Mouse (Mus musculus): ENCODE measurements around the gene Cnr2. TPM values are rescaled to one million over a fixed set of nuclear protein-coding genes. Genes with fewer than 3 reads are reported as not detected.

Cnr2 gene
- polyA plus RNA-seq, 2 experiments: 0.70 to 0.94 TPM

GRCm38 (mm10) chr4:135877742-135878141 lies 17.5 kb upstream of the Cnr2 start:
- TF ChIP-seq POLR2A (IDR thresholded peaks at IDR 0.05; ENCODE audit: borderline replicate concordance, extremely low read depth, insufficient read depth, insufficient read length): no peak
- Histone ChIP-seq H3K9me3 (ENCODE audit: control insufficient read depth, low read length) (no peaks in the 10 kb centered on the region), H3K36me3 (ENCODE audit: control insufficient read depth, insufficient read depth, low read length) (peaks cover 1% of the 10 kb centered on the region; the same call in 1 of the 2 replicates), H3K4me1 (ENCODE audit: control insufficient read depth, insufficient read depth, low read length) (peaks cover 25% of the 10 kb centered on the region), H3K27me3 (ENCODE audit: control insufficient read depth, insufficient read depth, low read length) (no peaks in the 10 kb centered on the region), H3K4me3 (replicated peaks; ENCODE audit: low read length) (no peak overlapping the region), H3K4me2 (replicated peaks; ENCODE audit: low read depth, low read length, severe bottlenecking) (no peak overlapping the region), H3K27ac (replicated peaks; ENCODE audit: low read depth, low read length) (no peak overlapping the region), H3K9ac (ENCODE audit: low read depth, low read length, severe bottlenecking) (no peak overlapping the region)
- ATAC-seq (ENCODE audit: low FRiP score, low read depth): no peak
- DNase-seq (ENCODE audit: low spot score): no peak
- 56% methylated on average over 2 of the region's 2 CpGs for WGBS

GRCm38 (mm10) chr4:135879021-135879420 lies 16.2 kb upstream of the Cnr2 start:
- no peak overlapping the region for H3K4me2 ChIP-seq (replicated peaks; ENCODE audit: low read depth, low read length, severe bottlenecking)
- no peaks in the 10 kb centered on the region for H3K9me3 ChIP-seq (ENCODE audit: control insufficient read depth, low read length)
- H3K36me3 ChIP-seq (ENCODE audit: control insufficient read depth, insufficient read depth, low read length): no peaks in the 10 kb centered on the region
- no peak overlapping the region for H3K27ac ChIP-seq (replicated peaks; ENCODE audit: low read depth, low read length)
- 73% methylated on average over 6 of the region's 6 CpGs for WGBS
- no peak for TF ChIP-seq POLR2A (IDR thresholded peaks at IDR 0.05; ENCODE audit: borderline replicate concordance, extremely low read depth, insufficient read depth, insufficient read length)
- H3K4me3 ChIP-seq (replicated peaks; ENCODE audit: low read length): no peak overlapping the region
- no peak for ATAC-seq (ENCODE audit: low FRiP score, low read depth)
- H3K27me3 ChIP-seq (ENCODE audit: control insufficient read depth, insufficient read depth, low read length): no peaks in the 10 kb centered on the region
- peaks cover 27% of the 10 kb centered on the region for H3K4me1 ChIP-seq (ENCODE audit: control insufficient read depth, insufficient read depth, low read length)
- H3K9ac ChIP-seq (ENCODE audit: low read depth, low read length, severe bottlenecking): no peak overlapping the region
- DNase-seq (ENCODE audit: low spot score): no peak

GRCm38 (mm10) chr4:135880018-135880417 lies 15.2 kb upstream of the Cnr2 start:
- H3K36me3 ChIP-seq (ENCODE audit: control insufficient read depth, insufficient read depth, low read length): no peaks in the 10 kb centered on the region
- WGBS: 90% methylated on average over 6 of the region's 6 CpGs

DNA sequence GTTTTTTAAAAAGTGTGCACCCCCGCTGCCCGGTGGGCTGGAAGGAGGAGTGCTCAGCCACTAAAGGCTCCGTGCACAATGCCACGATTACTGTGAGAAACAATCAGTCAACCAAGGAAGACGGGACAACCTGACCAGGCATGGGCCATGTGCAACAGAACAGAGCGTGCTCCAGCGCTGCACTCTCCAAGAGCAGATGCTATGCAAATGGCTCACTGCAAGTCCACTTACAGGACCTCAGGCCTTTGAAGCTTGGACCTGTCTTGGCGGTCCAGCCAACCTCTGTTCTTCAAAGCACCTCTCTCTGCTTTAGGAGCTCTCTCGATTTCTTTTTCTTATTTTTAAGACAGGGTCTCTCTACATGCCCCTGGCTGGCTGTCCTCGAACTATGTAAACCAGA lies 14.6 kb upstream of the Cnr2 start:
- Histone ChIP-seq H3K4me3 (replicated peaks; ENCODE audit: low read length) (no peak overlapping the region), H3K36me3 (ENCODE audit: control insufficient read depth, insufficient read depth, low read length) (no peaks in the 10 kb centered on the region), H3K27ac (replicated peaks; ENCODE audit: low read depth, low read length) (no peak overlapping the region), H3K9ac (ENCODE audit: low read depth, low read length, severe bottlenecking) (no peak overlapping the region), H3K9me3 (ENCODE audit: control insufficient read depth, low read length) (no peaks in the 10 kb centered on the region), H3K4me2 (replicated peaks; ENCODE audit: low read depth, low read length, severe bottlenecking) (no peak overlapping the region), H3K27me3 (ENCODE audit: control insufficient read depth, insufficient read depth, low read length) (no peaks in the 10 kb centered on the region), H3K4me1 (ENCODE audit: control insufficient read depth, insufficient read depth, low read length) (peaks cover 17% of the 10 kb centered on the region)
- ATAC-seq (ENCODE audit: low FRiP score, low read depth) (no peak), DNase-seq (ENCODE audit: low spot score) (no peak)
- WGBS: 90% methylated on average over 10 of the region's 10 CpGs
- TF ChIP-seq POLR2A (IDR thresholded peaks at IDR 0.05; ENCODE audit: borderline replicate concordance, extremely low read depth, insufficient read depth, insufficient read length): no peak

More at GRCm38 (mm10) chr4:135880018-135880417, 15.2 kb upstream of the Cnr2 start:
- peaks cover 19% of the 10 kb centered on the region for H3K4me1 ChIP-seq (ENCODE audit: control insufficient read depth, insufficient read depth, low read length)
- no peak overlapping the region for H3K4me3 ChIP-seq (replicated peaks; ENCODE audit: low read length)
- ATAC-seq (ENCODE audit: low FRiP score, low read depth): no peak
- H3K9me3 ChIP-seq (ENCODE audit: control insufficient read depth, low read length): no peaks in the 10 kb centered on the region
- no peak for DNase-seq (ENCODE audit: low spot score)
- H3K27ac ChIP-seq (replicated peaks; ENCODE audit: low read depth, low read length): no peak overlapping the region
- no peak for TF ChIP-seq POLR2A (IDR thresholded peaks at IDR 0.05; ENCODE audit: borderline replicate concordance, extremely low read depth, insufficient read depth, insufficient read length)
- no peak overlapping the region for H3K9ac ChIP-seq (ENCODE audit: low read depth, low read length, severe bottlenecking)
- H3K4me2 ChIP-seq (replicated peaks; ENCODE audit: low read depth, low read length, severe bottlenecking): no peak overlapping the region
- H3K27me3 ChIP-seq (ENCODE audit: control insufficient read depth, insufficient read depth, low read length): no peaks in the 10 kb centered on the region

DNA sequence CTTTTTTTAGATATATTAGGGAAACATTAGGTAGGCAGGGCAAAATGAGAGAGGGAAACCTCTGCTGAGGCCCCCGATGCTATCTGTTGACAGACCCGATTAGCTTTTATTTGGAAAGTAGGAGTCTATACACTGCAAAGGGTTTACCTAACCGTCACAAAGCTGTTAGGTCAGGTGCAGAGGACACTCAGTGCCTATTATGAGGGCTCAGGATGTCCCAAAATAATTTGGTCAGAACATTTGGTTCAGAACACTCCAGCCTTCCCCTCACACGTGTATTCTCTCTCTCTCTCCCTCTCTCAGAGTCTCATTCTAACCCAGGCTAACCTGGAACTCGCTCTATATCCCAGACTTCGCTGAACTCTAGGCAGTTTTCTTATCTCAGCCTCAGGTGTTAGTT lies 13.2 kb upstream of the Cnr2 start:
- Histone ChIP-seq H3K4me1 (ENCODE audit: control insufficient read depth, insufficient read depth, low read length) (peaks cover 3% of the 10 kb centered on the region), H3K4me2 (replicated peaks; ENCODE audit: low read depth, low read length, severe bottlenecking) (no peak overlapping the region), H3K4me3 (replicated peaks; ENCODE audit: low read length) (no peak overlapping the region), H3K9me3 (ENCODE audit: control insufficient read depth, low read length) (no peaks in the 10 kb centered on the region), H3K36me3 (ENCODE audit: control insufficient read depth, insufficient read depth, low read length) (no peaks in the 10 kb centered on the region), H3K9ac (ENCODE audit: low read depth, low read length, severe bottlenecking) (no peak overlapping the region), H3K27ac (replicated peaks; ENCODE audit: low read depth, low read length) (no peak overlapping the region), H3K27me3 (ENCODE audit: control insufficient read depth, insufficient read depth, low read length) (no peaks in the 10 kb centered on the region)
- 79% methylated on average over 6 of the region's 6 CpGs for WGBS
- DNase-seq (ENCODE audit: low spot score) (no peak), ATAC-seq (ENCODE audit: low FRiP score, low read depth) (no peak)
- no peak for TF ChIP-seq POLR2A (IDR thresholded peaks at IDR 0.05; ENCODE audit: borderline replicate concordance, extremely low read depth, insufficient read depth, insufficient read length)

- Histone ChIP-seq H3K4me1 (ENCODE audit: control insufficient read depth, insufficient read depth, low read length) (0 out of 2 replicates have a peak, but pooled peaks cover 2% of the 10 kb centered on the region), H3K27ac (replicated peaks; ENCODE audit: low read depth, low read length) (no peak overlapping the region), H3K4me2 (replicated peaks; ENCODE audit: low read depth, low read length, severe bottlenecking) (no peak overlapping the region), H3K36me3 (ENCODE audit: control insufficient read depth, insufficient read depth, low read length) (no peaks in the 10 kb centered on the region), H3K4me3 (replicated peaks; ENCODE audit: low read length) (no peak overlapping the region), H3K9me3 (ENCODE audit: control insufficient read depth, low read length) (no peaks in the 10 kb centered on the region), H3K27me3 (ENCODE audit: control insufficient read depth, insufficient read depth, low read length) (no peaks in the 10 kb centered on the region), H3K9ac (ENCODE audit: low read depth, low read length, severe bottlenecking) (no peak overlapping the region)
- 51% methylated on average over 10 of the region's 10 CpGs for WGBS
- TF ChIP-seq POLR2A (IDR thresholded peaks at IDR 0.05; ENCODE audit: borderline replicate concordance, extremely low read depth, insufficient read depth, insufficient read length): no peak
- DNase-seq (ENCODE audit: low spot score) (no peak), ATAC-seq (ENCODE audit: low FRiP score, low read depth) (no peak)
These were observed 11.8 kb upstream of the Cnr2 start for GRCm38 (mm10) chr4:135883401-135883851.
